Mouse (Mus musculus): ENCODE measurements at regions not wholly inside any gene's neighbourhood (a gene's known extent, or its start where the extent isn't known, plus 50 kb on each side); places are given as distances from the start of the nearest gene placed in this dataset.

DNA sequence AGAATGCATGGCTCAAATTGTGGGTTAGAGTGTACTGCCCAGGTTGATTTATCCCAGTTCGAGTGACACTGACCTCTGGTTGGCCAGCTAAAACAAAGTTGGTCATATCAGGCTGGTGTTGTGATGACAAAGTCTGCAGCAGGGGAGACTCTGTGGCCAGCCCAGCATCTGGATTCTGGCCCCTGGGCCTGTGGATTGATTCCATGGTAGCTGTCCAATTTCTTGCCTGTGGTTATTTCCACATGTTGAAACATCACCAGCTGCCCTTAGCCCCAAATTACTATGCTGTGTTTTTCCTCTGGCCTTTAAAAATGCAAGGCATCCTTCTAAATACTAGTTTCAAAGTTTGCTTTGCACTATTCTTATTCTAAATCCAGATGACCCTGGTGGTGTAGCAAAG, 346.8 kb upstream of the Gm21798 start:
- no peaks in the 10 kb centered on the region for H3K4me1 ChIP-seq (replicated peaks; ENCODE audit: control insufficient read depth, insufficient read depth, low read length)
- no peak overlapping the region for H3K9ac ChIP-seq (ENCODE audit: low read depth, low read length)
- H3K27ac ChIP-seq (ENCODE audit: low read depth, low read length), result no peak overlapping the region
- H3K27me3 ChIP-seq (replicated peaks; ENCODE audit: control insufficient read depth, insufficient read depth, low read length), result no peaks in the 10 kb centered on the region
- H3K4me2 ChIP-seq (replicated peaks; ENCODE audit: low read depth), result no peak overlapping the region
- no peak for TF ChIP-seq CTCF (IDR thresholded peaks at IDR 0.05; ENCODE audit: low read depth)
- no peak overlapping the region for H3K4me3 ChIP-seq (ENCODE audit: low read depth, low read length)
- H3K9me3 ChIP-seq (ENCODE audit: control insufficient read depth), result no peaks in the 10 kb centered on the region
- no peaks in the 10 kb centered on the region for H3K36me3 ChIP-seq (ENCODE audit: control insufficient read depth, insufficient read depth)
- ATAC-seq, result no peak
- WGBS, result 81% methylated on average over 1 of the region's 1 CpGs

DNA sequence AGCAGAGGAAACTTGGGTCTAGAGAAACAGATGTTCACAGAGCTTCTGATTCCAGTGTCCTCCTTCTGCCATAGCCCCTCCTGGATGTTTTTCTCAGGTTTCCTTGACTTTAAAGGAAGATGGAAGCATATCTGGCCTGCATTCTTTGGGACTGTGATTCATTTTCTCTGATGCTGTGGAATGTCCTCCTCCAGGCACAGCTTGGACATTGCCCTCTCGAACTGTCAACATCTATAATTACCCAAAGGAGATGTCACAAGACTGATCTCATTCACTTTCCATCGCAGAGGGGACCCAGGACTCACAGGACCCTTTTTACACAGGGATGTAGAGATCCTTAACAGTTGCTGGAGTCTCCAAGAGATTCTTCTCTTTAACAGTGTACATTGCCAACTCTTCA, 345.9 kb upstream of the Gm21798 start:
- H3K9ac ChIP-seq (ENCODE audit: low read depth, low read length), result no peak overlapping the region
- no peak overlapping the region for H3K27ac ChIP-seq (ENCODE audit: low read depth, low read length)
- H3K27me3 ChIP-seq (replicated peaks; ENCODE audit: control insufficient read depth, insufficient read depth, low read length), result no peaks in the 10 kb centered on the region
- H3K9me3 ChIP-seq (ENCODE audit: control insufficient read depth), result no peaks in the 10 kb centered on the region
- H3K36me3 ChIP-seq (ENCODE audit: control insufficient read depth, insufficient read depth), result no peaks in the 10 kb centered on the region
- no peaks in the 10 kb centered on the region for H3K4me1 ChIP-seq (replicated peaks; ENCODE audit: control insufficient read depth, insufficient read depth, low read length)
- H3K4me2 ChIP-seq (replicated peaks; ENCODE audit: low read depth), result no peak overlapping the region
- no peak overlapping the region for H3K4me3 ChIP-seq (ENCODE audit: low read depth, low read length)
- WGBS, result 57% methylated on average over 2 of the region's 2 CpGs
- no peak for ATAC-seq
- no peak for TF ChIP-seq CTCF (IDR thresholded peaks at IDR 0.05; ENCODE audit: low read depth)

DNA sequence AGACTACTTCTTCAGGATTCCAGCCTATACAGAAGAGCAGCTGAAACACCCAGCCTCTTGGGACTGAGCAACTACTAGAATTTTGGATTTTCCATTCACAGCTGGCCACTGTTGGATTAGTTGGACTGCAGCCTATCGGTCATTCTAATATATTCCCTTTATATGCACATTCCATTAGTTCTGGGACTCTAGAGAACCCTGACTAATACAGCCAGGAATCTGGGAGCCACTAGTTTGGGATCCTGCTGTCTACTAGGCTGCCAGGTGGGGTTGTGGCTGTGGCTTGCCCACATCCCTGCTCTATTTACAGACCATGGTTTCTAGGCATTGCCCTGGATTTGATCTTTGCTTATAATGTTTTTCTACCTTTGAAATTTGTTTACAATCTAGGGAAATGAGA, 343.3 kb upstream of the Gm21798 start:
- Histone ChIP-seq H3K9me3 (ENCODE audit: control insufficient read depth) (no peaks in the 10 kb centered on the region), H3K36me3 (ENCODE audit: control insufficient read depth, insufficient read depth) (no peaks in the 10 kb centered on the region), H3K4me3 (ENCODE audit: low read depth, low read length) (no peak overlapping the region), H3K27me3 (replicated peaks; ENCODE audit: control insufficient read depth, insufficient read depth, low read length) (no peaks in the 10 kb centered on the region), H3K4me1 (replicated peaks; ENCODE audit: control insufficient read depth, insufficient read depth, low read length) (no peaks in the 10 kb centered on the region), H3K9ac (ENCODE audit: low read depth, low read length) (no peak overlapping the region), H3K4me2 (replicated peaks; ENCODE audit: low read depth) (no peak overlapping the region), H3K27ac (ENCODE audit: low read depth, low read length) (no peak overlapping the region)
- no peak for ATAC-seq
- no peak for TF ChIP-seq CTCF (IDR thresholded peaks at IDR 0.05; ENCODE audit: low read depth)
- 97% methylated on average over 1 of the region's 1 CpGs for WGBS

DNA sequence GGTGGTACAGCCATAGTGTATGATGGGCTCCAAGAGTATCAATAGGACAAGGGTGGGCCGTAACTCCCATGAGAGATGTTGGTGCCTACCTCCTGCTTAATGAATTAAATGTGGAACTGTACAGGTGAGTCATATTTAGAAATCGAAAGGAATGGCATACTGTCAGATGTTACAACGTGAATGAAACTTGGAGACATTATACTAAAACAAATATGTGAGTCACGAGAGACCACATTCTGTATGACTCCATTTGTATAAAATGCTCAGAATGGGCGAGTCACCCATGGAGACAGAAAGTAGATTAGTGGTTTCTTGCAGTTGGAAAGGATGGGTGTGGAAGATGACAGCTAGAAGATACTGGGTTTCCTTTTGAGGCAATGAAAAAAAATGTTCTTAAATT, 340.4 kb upstream of the Gm21798 start:
- 80% methylated on average over 5 of the region's 5 CpGs for WGBS
- no peak overlapping the region for H3K4me2 ChIP-seq (replicated peaks; ENCODE audit: low read depth)
- TF ChIP-seq CTCF (IDR thresholded peaks at IDR 0.05; ENCODE audit: low read depth), result no peak
- no peaks in the 10 kb centered on the region for H3K27me3 ChIP-seq (replicated peaks; ENCODE audit: control insufficient read depth, insufficient read depth, low read length)
- no peak overlapping the region for H3K27ac ChIP-seq (ENCODE audit: low read depth, low read length)
- ATAC-seq, result no peak
- no peak overlapping the region for H3K4me3 ChIP-seq (ENCODE audit: low read depth, low read length)
- no peaks in the 10 kb centered on the region for H3K36me3 ChIP-seq (ENCODE audit: control insufficient read depth, insufficient read depth)
- H3K9ac ChIP-seq (ENCODE audit: low read depth, low read length), result no peak overlapping the region
- no peaks in the 10 kb centered on the region for H3K4me1 ChIP-seq (replicated peaks; ENCODE audit: control insufficient read depth, insufficient read depth, low read length)
- no peaks in the 10 kb centered on the region for H3K9me3 ChIP-seq (ENCODE audit: control insufficient read depth)

DNA sequence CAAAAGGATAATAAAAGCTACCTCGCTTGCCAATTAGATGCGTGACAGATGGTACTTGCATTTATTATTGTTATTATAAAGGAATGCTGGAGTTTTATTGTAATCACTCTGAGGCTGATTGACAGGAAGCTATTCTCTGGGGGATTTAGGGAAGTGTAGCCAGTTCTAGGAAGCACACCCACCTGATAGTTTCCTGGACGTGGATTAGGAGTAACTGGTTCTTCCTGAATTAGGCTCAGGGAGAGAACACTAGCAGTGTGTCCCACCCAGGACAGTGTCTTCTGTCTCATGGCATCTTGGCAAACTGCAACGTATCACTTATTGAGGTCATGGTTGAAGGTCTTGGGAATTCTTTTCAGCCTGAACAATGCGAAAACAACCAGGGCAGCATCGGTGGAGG, 336.9 kb upstream of the Gm21798 start:
- no peak overlapping the region for H3K9ac ChIP-seq (ENCODE audit: low read depth, low read length)
- H3K4me1 ChIP-seq (replicated peaks; ENCODE audit: control insufficient read depth, insufficient read depth, low read length), result no peaks in the 10 kb centered on the region
- H3K9me3 ChIP-seq (ENCODE audit: control insufficient read depth), result no peaks in the 10 kb centered on the region
- no peak overlapping the region for H3K27ac ChIP-seq (ENCODE audit: low read depth, low read length)
- no peak overlapping the region for H3K4me2 ChIP-seq (replicated peaks; ENCODE audit: low read depth)
- no peaks in the 10 kb centered on the region for H3K36me3 ChIP-seq (ENCODE audit: control insufficient read depth, insufficient read depth)
- H3K27me3 ChIP-seq (replicated peaks; ENCODE audit: control insufficient read depth, insufficient read depth, low read length), result no peaks in the 10 kb centered on the region
- no peak for TF ChIP-seq CTCF (IDR thresholded peaks at IDR 0.05; ENCODE audit: low read depth)
- ATAC-seq, result no peak
- no peak overlapping the region for H3K4me3 ChIP-seq (ENCODE audit: low read depth, low read length)
- WGBS, result 57% methylated on average over 6 of the region's 6 CpGs

DNA sequence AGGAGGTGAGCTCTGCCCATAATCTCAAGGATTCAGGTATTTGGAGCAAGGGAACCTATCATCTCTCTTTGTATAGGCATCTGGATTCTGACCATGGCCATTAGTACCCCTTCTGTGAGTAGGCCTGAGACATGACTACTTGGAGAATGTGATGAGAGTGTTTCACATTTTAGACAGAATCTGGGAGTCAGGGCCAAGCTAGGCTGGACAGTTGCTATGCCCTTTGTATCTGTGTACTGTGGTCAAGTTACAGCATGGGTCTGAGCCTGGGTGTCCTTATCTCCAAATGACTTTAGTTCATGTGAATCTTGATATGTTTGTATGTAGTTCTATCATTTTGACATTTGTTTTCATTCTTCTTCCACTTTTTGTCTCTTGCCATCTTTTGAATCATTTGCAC, 336.3 kb upstream of the Gm21798 start:
- Histone ChIP-seq H3K27ac (ENCODE audit: low read depth, low read length) (no peak overlapping the region), H3K36me3 (ENCODE audit: control insufficient read depth, insufficient read depth) (no peaks in the 10 kb centered on the region), H3K4me3 (ENCODE audit: low read depth, low read length) (no peak overlapping the region), H3K4me1 (replicated peaks; ENCODE audit: control insufficient read depth, insufficient read depth, low read length) (no peaks in the 10 kb centered on the region), H3K27me3 (replicated peaks; ENCODE audit: control insufficient read depth, insufficient read depth, low read length) (no peaks in the 10 kb centered on the region), H3K9me3 (ENCODE audit: control insufficient read depth) (no peaks in the 10 kb centered on the region), H3K4me2 (replicated peaks; ENCODE audit: low read depth) (no peak overlapping the region), H3K9ac (ENCODE audit: low read depth, low read length) (no peak overlapping the region)
- ATAC-seq, result no peak
- no peak for TF ChIP-seq CTCF (IDR thresholded peaks at IDR 0.05; ENCODE audit: low read depth)

DNA sequence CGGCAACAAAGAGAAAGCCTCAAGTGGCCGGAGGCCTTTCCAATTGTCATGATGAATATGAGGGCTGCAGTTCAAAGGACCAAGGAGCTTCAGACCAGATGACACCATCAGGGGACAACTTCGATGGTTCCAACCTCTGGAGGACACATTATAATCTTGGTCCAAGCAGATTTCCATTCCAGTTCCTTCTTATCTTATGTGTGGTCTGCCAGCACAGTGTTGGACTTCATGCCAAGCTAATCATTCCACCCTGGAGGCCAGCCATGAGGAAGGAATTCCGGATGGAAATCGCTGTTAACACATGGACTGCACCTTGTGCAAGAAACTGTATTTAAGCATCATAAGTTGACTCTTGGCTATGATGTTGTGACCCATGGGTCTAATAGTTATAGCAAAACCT, 334.5 kb upstream of the Gm21798 start:
- Histone ChIP-seq H3K27me3 (replicated peaks; ENCODE audit: control insufficient read depth, insufficient read depth, low read length) (no peaks in the 10 kb centered on the region), H3K4me3 (ENCODE audit: low read depth, low read length) (no peak overlapping the region), H3K9ac (ENCODE audit: low read depth, low read length) (no peak overlapping the region), H3K36me3 (ENCODE audit: control insufficient read depth, insufficient read depth) (no peaks in the 10 kb centered on the region), H3K4me1 (replicated peaks; ENCODE audit: control insufficient read depth, insufficient read depth, low read length) (no peaks in the 10 kb centered on the region), H3K4me2 (replicated peaks; ENCODE audit: low read depth) (no peak overlapping the region), H3K9me3 (ENCODE audit: control insufficient read depth) (no peaks in the 10 kb centered on the region), H3K27ac (ENCODE audit: low read depth, low read length) (no peak overlapping the region)
- WGBS, result 85% methylated on average over 5 of the region's 5 CpGs
- no peak for ATAC-seq
- TF ChIP-seq CTCF (IDR thresholded peaks at IDR 0.05; ENCODE audit: low read depth), result no peak

Data from intestine, postnatal 0 days (tissue).